Mouse (Mus musculus) neural tube, embryonic 11.5 days (tissue): ENCODE data around the gene Ncaph. TPM values are rescaled to one million over a fixed set of nuclear protein-coding genes. Genes with fewer than 3 reads are reported as not detected.
"Not testable (repeated sequence)": the region's sequence is repeated elsewhere in the genome, so short reads cannot be mapped to it uniquely, and the experiment has no call there.

Source experiments
- ATAC-seq: fragments of 200-750 bp; cut with Nextera tagmentation; 2 replicates; pipeline ENCODE4 v1.8.0; 2017; ENCODE audit warnings: moderate number of reproducible peaks, mild to moderate bottlenecking, moderate TSS enrichment, moderate library complexity; ENCODE audit not compliant: insufficient read depth, low FRiP score, low TSS enrichment
- DNase-seq: peaks from one replicate; pipeline ENCODE4 v3.0.0-alpha.2; 2015; ENCODE audit warnings: low spot score
- H3K27ac ChIP-seq: fragments of 300-500 bp; sonication (generic); 2 replicates; pipeline ENCODE4 v1.5.1; 2014; ENCODE audit warnings: low read depth, mild to moderate bottlenecking, low read length
- H3K27me3 ChIP-seq: fragments of 300-500 bp; sonication (generic); 2 replicates; pipeline ENCODE4 v1.6.1; 2014; ENCODE audit warnings: mild to moderate bottlenecking, low read length, mixed read lengths; ENCODE audit not compliant: control insufficient read depth, insufficient read depth
- H3K36me3 ChIP-seq: fragments of 300-500 bp; sonication (generic); 2 replicates; pipeline ENCODE4 v1.6.1; 2014; ENCODE audit warnings: mild to moderate bottlenecking, low read length, moderate library complexity, mixed read lengths; ENCODE audit not compliant: control insufficient read depth, insufficient read depth
- H3K4me1 ChIP-seq: fragments of 300-500 bp; sonication (generic); 2 replicates; pipeline ENCODE4 v1.6.1; 2014; ENCODE audit warnings: low read length, mixed read lengths; ENCODE audit not compliant: control insufficient read depth, insufficient read depth
- H3K4me2 ChIP-seq: fragments of 300-500 bp; sonication (generic); 2 replicates; pipeline ENCODE4 v1.6.1; 2014; ENCODE audit warnings: low read depth, mild to moderate bottlenecking, moderate library complexity
- H3K4me3 ChIP-seq: fragments of 300-500 bp; sonication (generic); 2 replicates; pipeline ENCODE4 v1.5.1; 2014; ENCODE audit warnings: low read depth, low read length
- H3K9ac ChIP-seq: fragments of 300-500 bp; sonication (generic); 2 replicates; pipeline ENCODE4 v1.6.1; 2014; ENCODE audit warnings: mild to moderate bottlenecking, low read length
- H3K9me3 ChIP-seq: fragments of 300-500 bp; sonication (generic); 2 replicates; pipeline ENCODE4 v1.6.1; 2016; ENCODE audit warnings: low read length; ENCODE audit not compliant: control insufficient read depth
- WGBS: fragments of 180-500 bp; shearing (Covaris S2); extraction: QIAGEN DNeasy Blood & Tissue Kit; methylation state at CpG from one replicate; pipeline ENCODE4 v1.1.7; 2014; 5-methylcytosine and 5-hydroxymethylcytosine counted together
- polyA plus RNA-seq: library from polyadenylated mRNA; unstranded; fragments of >200 nt; fragmentation: Nextera tagmentation; extraction: Ambion mirVana; gene quantifications from 2 replicates; pipeline ENCODE4 v1.2.1, GENCODE M21; 2014

Ncaph gene
- polyA plus RNA-seq, result 96.7 and 103 TPM in 2 replicates

- DNase-seq (peak; percentile 95), ATAC-seq (peak; percentile 77)
- Histone ChIP-seq H3K27me3 (no peaks in the 10 kb centered on the region), H3K4me2 (peak within 1 kb of the TSS; percentile 74), H3K9me3 (no peaks in the 10 kb centered on the region), H3K36me3 (no peaks in the 10 kb centered on the region; the same call in 1 of the 2 replicates), H3K27ac (peak within 1 kb of the TSS; percentile 70), H3K4me1 (peaks cover 10% of the 10 kb centered on the region), H3K4me3 (peak within 1 kb of the TSS; percentile 86), H3K9ac (peak within 1 kb of the TSS; percentile 76)
- 1% methylated on average over 57 of the region's 57 CpGs for WGBS
Observed at GRCm38 (mm10) chr2:127133621-127134461, at the start of gene Ncaph. Gene Ncaph (minus strand): TSS chr2:127133954.

- Histone ChIP-seq H3K27me3 (no peaks in the 10 kb centered on the region), H3K9ac (peak overlapping the region; percentile 83), H3K27ac (0 out of 2 replicates have a peak overlapping the region, but pooled peaks have one; percentile 60), H3K4me3 (peak overlapping the region; percentile 50), H3K36me3 (no peaks in the 10 kb centered on the region), H3K4me2 (peak overlapping the region; percentile 68), H3K4me1 (no peaks in the 10 kb centered on the region), H3K9me3 (no peaks in the 10 kb centered on the region)
- WGBS, result 3% methylated on average over 17 of the region's 17 CpGs
- ATAC-seq (peak; percentile 100), DNase-seq (peak; percentile 80)
Observed at GRCm38 (mm10) chr2:127182598-127183381, 49.0 kb upstream of the Ncaph start.

- H3K36me3 ChIP-seq, ATAC-seq, H3K27me3 ChIP-seq, H3K4me3 ChIP-seq, H3K9me3 ChIP-seq, H3K27ac ChIP-seq, H3K9ac ChIP-seq, H3K4me2 ChIP-seq, H3K4me1 ChIP-seq: not testable (repeated sequence)
- 4% methylated on average over 1 of the region's 1 CpGs for WGBS
- peak; percentile 12 for DNase-seq
Observed at GRCm38 (mm10) chr2:127166261-127166660, 32.5 kb upstream of the Ncaph start.

GRCm38 (mm10) chr2:127165675-127166074 lies 31.9 kb upstream of the Ncaph start:
- Histone ChIP-seq H3K9ac (no peak overlapping the region), H3K27ac (no peak overlapping the region), H3K27me3 (no peaks in the 10 kb centered on the region), H3K4me3 (no peak overlapping the region), H3K9me3 (no peaks in the 10 kb centered on the region), H3K36me3 (no peaks in the 10 kb centered on the region), H3K4me1 (no peaks in the 10 kb centered on the region), H3K4me2 (no peak overlapping the region)
- DNase-seq, result no peak
- ATAC-seq, result no peak
- 64% methylated on average over 4 of the region's 4 CpGs for WGBS

- H3K9ac ChIP-seq, result no peak overlapping the region
- H3K4me1 ChIP-seq, result peaks cover 6% of the 10 kb centered on the region
- H3K9me3 ChIP-seq, result no peaks in the 10 kb centered on the region
- WGBS, result 82% methylated on average over 3 of the region's 3 CpGs
- no peak overlapping the region for H3K4me3 ChIP-seq
- H3K4me2 ChIP-seq, result no peak overlapping the region
- no peaks in the 10 kb centered on the region for H3K27me3 ChIP-seq
- H3K27ac ChIP-seq, result no peak overlapping the region
- ATAC-seq (no peak), DNase-seq (no peak)
- no peaks in the 10 kb centered on the region for H3K36me3 ChIP-seq
Observed at GRCm38 (mm10) chr2:127145699-127146098, 11.9 kb upstream of the Ncaph start.

- H3K27ac ChIP-seq, result no peak within 1 kb of the TSS
- H3K9me3 ChIP-seq, result no peaks in the 10 kb centered on the region
- H3K4me3 ChIP-seq, result peak within 1 kb of the TSS; percentile 44
- H3K4me2 ChIP-seq, result peak within 1 kb of the TSS; percentile 80
- peak within 1 kb of the TSS; percentile 57 for H3K9ac ChIP-seq
- H3K36me3 ChIP-seq, result no peaks in the 10 kb centered on the region; the same call in 1 of the 2 replicates
- peaks cover 6% of the 10 kb centered on the region for H3K4me1 ChIP-seq
- no peaks in the 10 kb centered on the region for H3K27me3 ChIP-seq
- peak; percentile 85 for ATAC-seq
- WGBS, result 3% methylated on average over 31 of the region's 31 CpGs
- DNase-seq, result peak; percentile 55
Observed at GRCm38 (mm10) chr2:127143158-127144063, 9.7 kb upstream of the Ncaph start, which contains the start of gene Itpripl1. Gene Itpripl1 (minus strand): TSS chr2:127143442.

- Histone ChIP-seq H3K9ac (peak overlapping the region; percentile 57), H3K4me1 (peaks cover 6% of the 10 kb centered on the region), H3K4me2 (peak overlapping the region; percentile 80), H3K4me3 (peak overlapping the region; percentile 44), H3K9me3 (no peaks in the 10 kb centered on the region), H3K27ac (no peak overlapping the region), H3K27me3 (no peaks in the 10 kb centered on the region), H3K36me3 (no peaks in the 10 kb centered on the region; the same call in 1 of the 2 replicates)
- DNase-seq, result no peak
- no peak for ATAC-seq
- WGBS, result 15% methylated on average over 6 of the region's 6 CpGs
Observed at GRCm38 (mm10) chr2:127142577-127143157, 8.9 kb upstream of the Ncaph start.

GRCm38 (mm10) chr2:127142031-127142430 lies 8.3 kb upstream of the Ncaph start:
- Histone ChIP-seq H3K27ac (no peak overlapping the region), H3K36me3 (no peaks in the 10 kb centered on the region; the same call in 1 of the 2 replicates), H3K4me3 (no peak overlapping the region), H3K9me3 (no peaks in the 10 kb centered on the region), H3K9ac (no peak overlapping the region; the same call in 1 of the 2 replicates), H3K4me2 (peak overlapping the region; percentile 80), H3K27me3 (no peaks in the 10 kb centered on the region), H3K4me1 (peaks cover 9% of the 10 kb centered on the region)
- WGBS, result 83% methylated on average over 10 of the region's 10 CpGs
- DNase-seq (no peak), ATAC-seq (no peak)
